Mouse (Mus musculus) large intestine, adult 2 months (tissue): Measurements from ENCODE around the gene Stac. TPM values are rescaled to one million over a fixed set of nuclear protein-coding genes. Genes with fewer than 3 reads are reported as not detected.

Experiments
- DNase-seq: peaks from one replicate; pipeline ENCODE4 v3.0.0-alpha.2; 2012; ENCODE audit warnings: low read depth, low spot score
- WGBS: fragments of 180-500 bp; shearing (Covaris S2); methylation state at CpG from one replicate; pipeline ENCODE4 v1.1.7; 2018; 5-methylcytosine and 5-hydroxymethylcytosine counted together
- polyA plus RNA-seq: library from polyadenylated mRNA; depleted of rRNA; stranded (reverse); fragments of >200 nt; gene quantifications from 2 replicates; pipeline ENCODE4 v1.2.3, GENCODE M21; 2012

Gene Stac
- polyA plus RNA-seq, 1 experiment: 0.38 TPM

DNA sequence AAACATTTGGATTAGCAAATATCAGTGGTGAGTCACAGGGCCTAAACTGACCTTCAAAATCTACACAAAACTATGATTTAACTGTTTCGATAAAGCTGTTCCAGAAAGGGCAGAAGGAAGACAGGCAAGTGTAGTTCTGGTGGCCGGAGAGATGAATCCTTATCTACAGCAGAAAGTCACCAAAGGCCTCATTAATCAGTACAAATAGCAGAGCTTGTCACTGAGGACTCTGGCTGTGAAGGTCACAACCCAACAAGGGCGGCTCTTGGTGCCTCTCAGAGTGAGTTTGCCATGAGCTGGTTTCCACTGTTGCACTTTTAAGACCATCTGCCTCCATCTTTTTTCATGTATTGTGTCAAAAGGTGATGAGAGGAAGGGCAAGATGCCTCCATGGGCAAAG, 78.8 kb downstream of the Stac start:
- DNase-seq: no peak
- 74% methylated on average over 3 of the region's 3 CpGs for WGBS

DNA sequence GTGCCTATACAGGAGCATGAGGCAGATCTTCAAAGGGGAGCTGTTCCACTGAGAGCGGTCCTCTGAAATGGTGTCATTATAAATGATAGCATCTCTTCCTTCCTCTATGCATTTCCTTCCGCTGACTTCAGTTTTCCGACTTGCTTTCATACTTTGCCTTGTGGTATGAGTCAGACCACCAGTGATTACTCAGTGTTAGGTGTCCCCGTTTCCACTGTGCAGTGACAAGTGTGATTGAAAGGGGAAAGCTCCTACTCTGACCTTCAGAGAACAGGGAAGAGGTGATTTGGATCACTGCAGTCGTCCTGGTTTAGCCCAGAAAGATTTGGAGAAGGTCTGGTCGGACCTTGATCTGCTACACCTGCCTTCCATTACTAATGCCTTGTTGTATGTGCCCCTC, 81.4 kb downstream of the Stac start:
- DNase-seq: no peak
- WGBS: 42% methylated on average over 6 of the region's 6 CpGs

DNA sequence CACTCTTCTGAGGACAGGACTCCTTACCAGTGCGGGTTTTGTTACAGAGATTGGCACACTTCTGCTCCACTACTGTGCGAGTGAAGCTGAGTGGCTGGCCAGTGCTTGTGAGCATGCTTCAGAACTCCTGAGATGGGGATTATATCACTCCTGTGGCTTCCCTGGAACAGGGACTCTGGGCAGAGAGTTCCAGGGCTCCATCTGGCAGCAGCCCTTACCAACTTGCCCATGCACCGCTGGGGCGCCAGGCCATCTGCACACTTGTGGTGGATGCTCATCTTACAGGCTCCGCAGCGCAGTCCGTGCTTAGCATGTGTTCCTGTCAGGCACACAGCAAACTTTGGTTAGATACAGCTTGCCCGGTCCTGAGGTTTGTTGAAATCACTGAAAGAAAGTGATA, 83.5 kb downstream of the Stac start:
- no peak for DNase-seq
- 93% methylated on average over 8 of the region's 8 CpGs for WGBS

DNA sequence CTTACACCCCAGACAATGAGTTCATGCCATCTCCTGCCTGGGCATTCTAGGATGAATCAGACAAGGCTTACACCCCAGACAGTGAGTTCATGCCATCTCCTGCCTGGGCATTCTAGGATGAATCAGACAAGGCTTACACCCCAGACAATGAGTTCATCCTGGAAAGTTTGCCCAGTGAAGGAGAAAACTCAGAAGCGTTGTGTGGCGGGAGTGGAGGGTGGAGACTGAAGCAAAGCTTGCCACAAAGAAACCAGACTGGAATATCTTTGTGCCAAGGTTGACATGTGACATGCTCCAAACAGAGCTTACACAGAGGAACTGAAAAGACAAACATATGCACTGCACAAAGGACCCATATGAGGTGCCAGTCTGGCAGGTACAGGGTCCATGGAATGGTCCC, 102.6 kb downstream of the Stac start:
- 75% methylated on average over 2 of the region's 2 CpGs for WGBS
- DNase-seq: no peak

DNA sequence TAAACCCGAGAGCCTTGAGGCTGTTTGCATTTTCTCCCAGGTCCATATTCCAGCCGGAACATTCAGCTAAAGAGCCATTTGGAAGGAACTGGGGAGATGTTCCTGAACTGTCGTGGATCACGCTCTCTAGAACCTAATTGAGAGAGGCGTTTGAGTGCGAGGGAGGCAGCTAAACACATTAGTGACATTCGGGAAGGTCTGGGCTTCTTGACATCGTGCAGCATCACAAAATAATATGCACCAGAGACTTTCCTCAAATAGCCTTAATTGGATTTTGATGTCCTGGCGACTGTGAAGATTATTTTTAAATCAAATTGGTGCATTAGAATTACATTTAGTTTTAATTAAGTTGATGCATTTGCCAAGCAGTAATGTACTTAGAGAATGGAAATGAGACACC, 111.4 kb downstream of the Stac start:
- 74% methylated on average over 9 of the region's 9 CpGs for WGBS
- DNase-seq: no peak

DNA sequence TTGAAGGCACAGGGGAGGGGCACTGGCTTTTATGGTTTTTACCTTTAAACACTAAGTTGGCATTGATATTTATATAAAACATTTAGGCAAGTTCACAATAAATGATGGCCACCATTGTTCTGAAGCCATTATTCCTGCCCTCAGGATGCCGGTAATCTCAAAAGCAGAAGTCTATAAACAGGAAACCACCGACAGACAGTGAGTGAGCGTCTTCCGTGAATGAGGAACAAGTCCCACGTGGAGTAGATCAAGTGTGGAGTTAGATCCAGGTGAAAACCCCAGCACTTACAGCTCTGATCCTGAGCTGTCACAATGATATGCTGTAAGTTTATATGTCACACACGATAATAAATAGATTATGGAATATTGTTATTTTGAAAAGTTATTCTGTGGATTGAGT, 112.7 kb downstream of the Stac start:
- WGBS: 74% methylated on average over 6 of the region's 6 CpGs
- DNase-seq: no peak

DNA sequence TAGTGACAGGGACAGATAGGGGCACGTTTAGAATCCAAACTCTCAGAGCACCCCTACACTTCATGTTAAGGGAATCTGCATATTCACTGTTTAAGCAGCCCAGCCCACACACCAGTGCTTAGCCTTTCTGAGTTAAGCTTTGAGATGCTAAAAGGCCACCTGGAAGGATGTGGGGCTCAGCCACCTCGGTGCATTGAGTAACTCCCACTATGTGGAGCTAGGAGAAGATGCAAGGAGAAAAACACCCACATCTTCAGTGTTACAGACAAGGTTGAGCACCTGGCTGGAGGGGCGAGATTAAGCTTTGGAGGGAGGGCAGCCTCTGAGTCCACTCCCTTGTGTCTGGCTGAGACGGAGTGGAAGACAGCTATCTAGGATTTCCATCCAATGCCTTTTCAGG, 114.3 kb downstream of the Stac start:
- DNase-seq: no peak

DNA sequence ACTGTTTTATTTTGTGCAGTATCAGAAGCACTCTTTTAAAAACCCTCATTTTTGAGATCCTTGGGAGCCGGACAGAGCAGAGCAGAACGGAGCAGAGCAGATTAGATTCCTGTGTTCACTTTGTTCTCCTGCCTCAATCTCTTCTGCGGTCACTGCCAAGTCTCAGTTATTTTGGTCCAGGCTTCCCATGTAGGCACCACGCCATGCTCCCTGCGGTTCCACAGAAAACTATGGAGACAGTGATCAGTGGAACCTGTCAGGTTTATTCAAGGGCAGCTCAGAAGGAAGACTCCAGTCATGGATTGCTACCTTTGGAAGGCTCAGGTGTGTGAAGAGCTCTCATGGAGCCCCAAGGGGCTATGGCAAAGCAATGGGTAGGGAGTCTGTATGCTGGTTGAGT, 116.3 kb downstream of the Stac start:
- DNase-seq: no peak
- WGBS: 85% methylated on average over 5 of the region's 5 CpGs

More for the DNA sequence above, 114.3 kb downstream of the Stac start:
- WGBS: 57% methylated on average over 4 of the region's 4 CpGs

DNA sequence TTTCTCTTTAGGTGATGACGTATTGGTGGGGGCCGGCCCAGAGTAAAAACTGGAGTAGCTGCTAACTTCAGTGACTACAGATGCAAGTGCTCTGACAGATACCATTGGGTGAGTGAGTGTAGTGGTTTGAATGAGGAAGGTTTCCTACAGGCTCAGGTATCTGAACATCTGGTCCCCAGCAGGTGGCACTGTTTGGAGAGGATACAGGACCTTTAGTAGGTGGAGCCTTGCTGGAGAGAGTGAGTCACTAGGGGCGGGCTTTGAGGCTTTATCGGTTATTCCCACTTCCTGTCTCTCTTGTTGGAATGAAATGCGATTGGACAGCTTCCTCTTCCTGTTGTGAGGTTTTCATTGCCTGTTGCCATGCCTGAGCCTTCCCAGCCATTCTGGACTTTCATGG, 118.5 kb downstream of the Stac start:
- no peak for DNase-seq
- WGBS: 71% methylated on average over 5 of the region's 5 CpGs

DNA sequence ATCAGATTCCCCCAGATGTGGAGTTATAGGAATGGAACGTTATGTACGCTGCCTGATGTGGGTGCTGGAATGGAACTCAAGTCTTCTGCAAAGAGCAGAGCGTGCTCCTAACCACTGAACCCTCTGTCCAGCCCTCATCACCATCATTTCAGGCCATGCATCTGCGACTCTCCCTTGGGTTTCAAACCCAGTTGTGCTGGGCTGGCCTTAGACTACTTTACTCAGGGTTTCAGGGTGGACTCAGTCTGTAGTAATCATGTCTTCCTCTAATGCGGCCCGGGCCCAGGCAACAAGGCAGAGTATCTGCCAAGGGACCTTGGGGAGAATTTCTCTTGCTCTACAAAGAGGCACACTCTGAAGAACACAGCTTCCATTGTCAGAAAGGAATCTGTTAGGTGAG, 126.0 kb downstream of the Stac start:
- no peak for DNase-seq
- 94% methylated on average over 6 of the region's 6 CpGs for WGBS

DNA sequence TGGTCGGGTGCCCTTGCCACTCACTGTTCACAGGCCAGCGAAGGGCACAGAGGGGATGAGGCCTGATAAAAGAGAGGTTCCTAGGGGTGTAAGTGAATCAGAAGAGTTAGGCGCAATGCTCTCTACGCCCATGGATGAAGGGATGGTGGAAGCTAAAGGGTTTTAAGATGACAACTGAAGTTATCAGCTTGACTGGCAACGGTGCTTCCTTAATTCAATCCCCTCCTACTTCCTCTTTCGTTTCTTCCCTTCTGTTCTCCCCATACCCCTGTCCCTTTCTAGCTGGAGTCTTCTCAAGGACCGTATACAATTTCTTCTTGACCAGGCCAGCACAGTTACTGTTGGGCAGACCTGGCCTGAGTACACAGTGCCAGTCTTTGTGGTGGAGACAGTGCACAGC, 126.9 kb downstream of the Stac start:
- no peak for DNase-seq
- WGBS: 72% methylated on average over 7 of the region's 7 CpGs

DNA sequence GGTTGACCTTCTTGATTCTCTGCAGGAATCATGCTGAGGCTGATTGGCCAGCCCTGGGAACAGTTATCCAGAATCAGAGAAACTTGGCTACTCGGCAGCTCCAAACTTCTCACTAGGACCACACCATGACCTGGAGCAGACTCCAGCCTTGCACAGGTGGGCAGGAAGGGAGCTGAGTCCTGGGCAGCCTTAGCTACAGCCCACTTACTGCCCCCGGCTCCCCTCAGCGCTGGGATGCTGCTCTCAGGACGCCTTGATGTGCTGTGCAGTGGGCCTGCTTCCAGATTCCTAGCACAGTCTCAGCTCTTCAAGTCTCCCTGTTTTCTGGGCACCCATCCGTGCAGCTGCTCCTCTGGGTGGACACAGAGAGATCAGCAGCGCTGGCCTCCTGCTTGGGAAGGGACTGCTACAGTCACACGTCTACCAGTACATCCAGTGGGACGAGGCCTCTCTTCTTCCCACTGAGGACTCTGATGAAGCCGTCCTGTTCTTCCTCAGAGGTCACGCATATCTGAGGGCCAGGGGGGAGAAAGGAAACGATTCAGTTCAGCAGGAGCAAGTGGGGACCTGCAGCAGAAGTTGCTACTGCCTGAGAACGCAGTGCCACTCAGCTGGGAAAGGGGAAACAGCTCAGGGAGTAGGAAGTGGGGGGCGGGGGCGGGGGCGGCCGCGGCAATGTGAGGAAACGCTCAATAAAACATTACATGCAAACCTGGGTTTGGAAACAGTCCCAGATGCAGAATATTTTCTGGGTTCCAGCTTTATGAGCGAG, 127.7 kb downstream of the Stac start:
- no peak for DNase-seq
- 48% methylated on average over 19 of the region's 19 CpGs for WGBS

DNA sequence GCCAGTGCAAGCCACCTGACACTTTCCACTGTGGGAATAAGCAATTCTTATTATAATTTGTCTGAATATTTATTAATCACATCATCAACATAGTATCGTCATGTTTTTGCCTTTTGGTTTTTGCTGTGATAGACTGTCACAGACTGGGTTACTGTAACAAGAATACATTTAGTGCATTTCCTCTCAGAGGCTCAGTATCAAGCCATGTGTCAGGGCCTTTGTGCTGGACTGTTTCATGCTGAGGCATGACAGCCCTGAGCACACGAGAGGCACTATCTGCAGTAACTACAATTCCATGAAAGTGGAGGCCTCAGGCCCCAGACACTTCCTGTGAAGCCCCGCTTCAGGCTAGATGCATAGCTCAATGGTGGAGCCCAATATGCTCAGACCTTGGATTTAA, 133.4 kb downstream of the Stac start:
- no peak for DNase-seq
- WGBS: 83% methylated on average over 3 of the region's 3 CpGs

DNA sequence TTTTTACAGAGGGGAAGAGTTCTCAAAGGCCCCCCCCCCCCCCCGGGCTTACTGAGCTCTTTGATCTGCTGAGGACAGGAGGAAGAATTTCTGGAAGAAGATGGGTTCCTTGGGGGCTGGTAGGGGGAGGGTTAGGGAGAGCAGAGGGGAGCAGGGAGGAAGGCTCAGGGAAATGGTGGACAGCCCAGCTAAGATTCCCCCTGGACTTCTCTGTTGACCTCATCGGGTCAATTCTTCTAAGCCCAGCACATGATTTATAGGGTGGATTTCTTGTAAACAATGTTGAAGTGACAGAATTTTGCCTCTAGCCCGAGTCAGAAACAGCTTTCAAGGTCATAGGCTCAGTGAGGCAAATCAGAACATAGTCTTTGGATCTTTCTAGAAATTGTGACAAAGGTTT, 137.3 kb downstream of the Stac start:
- 32% methylated on average over 3 of the region's 3 CpGs for WGBS
- DNase-seq: no peak

DNA sequence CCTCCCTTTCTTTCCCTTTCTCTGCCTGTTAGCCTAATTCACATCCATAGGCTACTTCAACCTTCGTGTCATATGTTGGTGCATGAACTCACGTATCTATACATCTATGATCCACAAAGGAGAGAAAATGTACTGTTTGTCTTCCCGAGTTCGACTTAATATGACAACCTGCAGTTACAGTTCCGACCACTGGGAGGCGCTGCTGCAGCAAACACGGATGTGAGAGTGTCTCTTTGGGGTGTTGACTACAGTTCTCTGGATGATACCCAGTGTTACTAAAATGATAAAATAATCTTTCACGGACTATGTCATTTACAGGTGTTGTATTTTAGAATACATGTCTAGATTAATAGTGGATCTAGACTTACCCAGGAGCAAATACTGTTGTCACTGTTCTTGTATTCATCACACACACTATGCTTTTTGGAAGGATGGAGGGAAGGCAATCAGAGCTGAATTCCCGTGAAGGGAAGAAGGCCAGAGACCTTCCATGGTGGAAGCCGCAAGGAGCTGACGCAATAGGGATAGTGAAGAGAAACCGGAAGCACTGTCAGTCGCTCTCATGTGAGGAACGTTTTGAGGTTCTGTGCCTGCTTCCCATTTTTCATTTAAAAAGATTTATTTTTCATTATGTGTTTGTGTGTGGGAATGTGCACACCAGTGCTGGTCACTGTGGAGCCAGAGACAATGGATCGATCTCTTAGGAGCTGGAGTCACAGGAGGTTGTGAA, 138.5 kb downstream of the Stac start:
- DNase-seq: no peak
- WGBS: 66% methylated on average over 15 of the region's 15 CpGs

DNA sequence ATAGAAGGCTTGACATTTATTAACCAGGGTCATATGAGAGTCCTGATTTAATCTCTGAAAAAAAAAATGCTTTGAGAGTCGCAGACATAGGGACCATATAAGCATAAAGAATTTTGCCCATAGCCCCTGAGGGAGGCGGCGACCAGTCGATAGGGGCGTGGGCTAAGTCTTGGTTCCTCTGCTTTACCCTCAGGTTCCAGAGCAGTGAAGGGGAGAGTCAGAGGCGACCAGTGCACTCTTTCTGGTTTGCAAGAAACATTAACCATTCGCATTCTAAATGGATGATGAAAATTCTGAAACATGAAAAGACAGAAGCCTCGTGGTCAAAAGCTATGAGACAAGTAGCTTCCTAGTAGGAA, 139.2 kb downstream of the Stac start:
- no peak for DNase-seq
- WGBS: 59% methylated on average over 8 of the region's 8 CpGs

DNA sequence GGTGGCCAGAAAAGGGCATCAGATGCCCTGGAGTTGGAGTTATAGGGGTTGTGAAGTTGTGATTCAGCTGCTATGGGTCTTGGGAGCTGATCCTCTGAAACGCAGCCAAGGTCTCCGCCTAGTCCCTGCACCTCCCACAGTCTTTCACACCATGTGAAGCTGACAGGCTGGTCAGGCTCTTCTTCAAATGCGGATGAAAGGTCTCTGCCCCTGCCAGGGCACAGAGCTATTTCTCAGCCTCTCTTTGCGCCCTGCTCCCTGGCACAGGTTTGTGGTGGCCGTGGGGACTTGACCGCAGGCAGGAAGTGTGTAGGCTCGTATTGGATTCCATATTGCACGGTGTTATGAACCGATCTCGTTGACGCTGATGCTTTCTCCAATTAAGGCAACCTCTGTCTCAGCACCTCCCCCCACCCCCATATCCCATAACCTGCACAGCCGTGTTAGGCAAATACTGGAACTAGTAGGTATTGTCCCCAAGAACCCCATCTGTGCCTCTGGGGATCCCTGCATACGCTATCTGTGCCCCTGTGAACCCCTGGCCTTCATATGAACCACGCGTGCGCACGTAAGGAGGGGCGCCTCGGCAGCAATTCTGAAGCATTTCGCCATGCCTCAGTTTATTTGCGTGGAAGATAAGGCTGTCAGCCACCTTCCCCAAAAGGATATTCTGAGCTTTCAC, 139.7 kb downstream of the Stac start:
- no peak for DNase-seq
- WGBS: 51% methylated on average over 21 of the region's 21 CpGs

DNA sequence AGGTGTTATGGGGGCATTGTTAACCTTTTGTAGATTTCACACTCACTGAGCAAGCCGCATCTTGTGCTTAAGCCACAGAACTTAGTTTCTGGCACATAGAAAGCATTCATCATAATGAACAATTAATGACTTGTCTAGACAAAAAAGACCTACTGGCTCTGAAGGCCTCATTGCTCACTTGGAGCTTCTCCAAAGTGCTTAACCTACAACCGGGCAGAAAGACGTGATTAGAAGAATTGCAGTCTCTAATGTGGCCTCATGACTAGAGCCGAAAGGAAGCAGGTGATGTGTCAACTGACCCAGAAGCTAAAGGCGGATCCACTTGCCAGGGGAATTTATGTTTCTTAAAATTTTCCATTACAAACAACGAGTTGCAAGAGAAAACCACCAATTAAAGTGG, 147.5 kb downstream of the Stac start:
- no peak for DNase-seq

DNA sequence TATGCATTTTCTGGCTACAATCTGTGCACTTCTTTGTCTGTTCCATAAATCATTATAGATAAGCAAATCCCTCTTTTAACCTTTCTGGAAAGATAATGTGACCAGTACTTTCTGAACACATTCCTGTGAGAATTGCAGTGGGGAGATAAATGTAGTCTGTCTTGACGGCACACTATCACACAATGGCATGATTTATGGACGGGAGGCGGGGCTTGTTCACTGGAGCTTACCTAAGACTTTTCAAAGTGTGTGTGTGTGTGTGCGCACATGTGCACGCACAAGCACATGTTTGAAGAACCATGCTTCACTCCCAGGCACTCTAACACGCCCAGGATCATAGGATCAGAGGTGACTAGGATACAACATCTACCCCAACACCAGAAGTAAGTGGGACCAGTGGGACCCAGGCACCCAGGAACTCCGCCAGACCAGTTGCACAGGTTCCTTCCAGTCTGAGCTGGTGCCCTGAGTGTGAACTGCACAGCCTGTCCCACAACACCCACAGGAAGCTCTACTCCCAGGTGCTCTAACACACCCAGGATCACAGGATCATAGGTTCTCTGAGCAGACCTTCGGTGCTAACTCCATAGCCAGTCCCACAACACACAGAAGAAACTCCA, 154.6 kb downstream of the Stac start:
- WGBS: 33% methylated on average over 8 of the region's 8 CpGs
- no peak for DNase-seq

More for the DNA sequence above, 147.5 kb downstream of the Stac start:
- WGBS: 74% methylated on average over 6 of the region's 6 CpGs

DNA sequence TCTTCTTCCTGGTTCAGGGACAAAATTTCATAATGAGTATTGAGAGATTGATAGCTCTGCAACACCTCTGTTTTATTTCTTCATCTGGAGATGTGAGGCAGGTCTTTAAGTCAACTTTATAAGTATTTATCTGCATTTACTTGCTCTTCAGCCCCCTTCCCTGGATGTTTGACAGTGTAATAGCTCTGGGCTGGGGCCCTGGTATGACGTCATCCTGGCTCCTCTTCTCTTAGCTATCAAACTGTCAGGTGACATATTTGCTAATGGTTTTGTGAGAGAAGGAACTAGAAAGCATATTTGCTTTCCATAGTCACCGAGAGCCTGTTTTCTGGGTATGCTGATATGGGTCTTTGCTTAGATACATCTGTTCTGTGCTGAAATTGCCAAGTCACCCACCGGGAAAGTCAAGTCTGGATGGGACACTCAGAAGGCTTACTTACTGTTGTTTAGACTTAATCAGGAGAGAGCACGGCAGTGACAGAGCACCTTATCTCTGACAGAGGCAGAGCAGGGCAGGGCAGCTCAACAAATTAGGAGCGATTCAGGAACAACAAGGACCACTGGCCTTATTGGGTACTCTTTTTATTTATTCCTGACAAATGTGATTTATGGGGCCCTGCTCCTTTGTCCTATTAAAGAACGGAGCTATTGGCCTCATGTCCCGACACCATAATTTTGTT, 155.3 kb downstream of the Stac start:
- no peak for DNase-seq
- WGBS: 15% methylated on average over 7 of the region's 7 CpGs
